Mouse (Mus musculus) forebrain, embryonic 11.5 days (tissue): ENCODE measurements at regions not wholly inside any gene's neighbourhood (a gene's known extent, or its start where the extent isn't known, plus 50 kb on each side); places are given as distances from the start of the nearest gene placed in this dataset.
"Not testable (repeated sequence)": the region's sequence is repeated elsewhere in the genome, so short reads cannot be mapped to it uniquely, and the experiment has no call there.

Experiments used
- ATAC-seq: fragments of 200-750 bp; cut with Nextera tagmentation; replicated peaks from 2 replicates; pipeline ENCODE4 v1.8.0; 2017; ENCODE audit warnings: moderate TSS enrichment; ENCODE audit not compliant: low FRiP score
- DNase-seq: peaks from one replicate; pipeline ENCODE4 v3.0.0-alpha.2; 2017; ENCODE audit warnings: low spot score
- H3K27ac ChIP-seq: fragments of 300-500 bp; sonication (generic); 2 replicates; pipeline ENCODE4 v1.5.1; 2014; ENCODE audit warnings: low read depth, low read length
- H3K27me3 ChIP-seq: fragments of 300-500 bp; sonication (generic); 2 replicates; pipeline ENCODE4 v1.6.1; 2014; ENCODE audit warnings: mild to moderate bottlenecking, low read length, mixed read lengths; ENCODE audit not compliant: control insufficient read depth, insufficient read depth
- H3K36me3 ChIP-seq: fragments of 300-500 bp; sonication (generic); 2 replicates; pipeline ENCODE4 v1.6.1; 2014; ENCODE audit warnings: mild to moderate bottlenecking, low read length, moderate library complexity, mixed read lengths; ENCODE audit not compliant: control insufficient read depth, insufficient read depth
- H3K4me1 ChIP-seq: fragments of 300-500 bp; sonication (generic); replicated peaks from 2 replicates; pipeline ENCODE4 v1.6.1; 2014; ENCODE audit warnings: low read length, mixed read lengths; ENCODE audit not compliant: control insufficient read depth, insufficient read depth
- H3K4me2 ChIP-seq: fragments of 300-500 bp; sonication (generic); 2 replicates; pipeline ENCODE4 v1.6.1; 2014; ENCODE audit warnings: low read depth, mild to moderate bottlenecking, low read length, moderate library complexity, mixed read lengths; ENCODE audit not compliant: severe bottlenecking
- H3K4me3 ChIP-seq: fragments of 300-500 bp; sonication (generic); 2 replicates; pipeline ENCODE4 v1.5.1; 2014; ENCODE audit warnings: low read depth, low read length
- H3K9ac ChIP-seq: fragments of 300-500 bp; sonication (generic); 2 replicates; pipeline ENCODE4 v1.6.1; 2014; ENCODE audit warnings: low read length
- H3K9me3 ChIP-seq: fragments of 300-500 bp; sonication (generic); 2 replicates; pipeline ENCODE4 v1.6.1; 2016; ENCODE audit warnings: low read length, mixed read lengths; ENCODE audit not compliant: control insufficient read depth
- WGBS: fragments of 180-500 bp; shearing (Covaris S2); extraction: QIAGEN DNeasy Blood & Tissue Kit; methylation state at CpG from one replicate; pipeline ENCODE4 v1.1.7; 2014; 5-methylcytosine and 5-hydroxymethylcytosine counted together

DNA sequence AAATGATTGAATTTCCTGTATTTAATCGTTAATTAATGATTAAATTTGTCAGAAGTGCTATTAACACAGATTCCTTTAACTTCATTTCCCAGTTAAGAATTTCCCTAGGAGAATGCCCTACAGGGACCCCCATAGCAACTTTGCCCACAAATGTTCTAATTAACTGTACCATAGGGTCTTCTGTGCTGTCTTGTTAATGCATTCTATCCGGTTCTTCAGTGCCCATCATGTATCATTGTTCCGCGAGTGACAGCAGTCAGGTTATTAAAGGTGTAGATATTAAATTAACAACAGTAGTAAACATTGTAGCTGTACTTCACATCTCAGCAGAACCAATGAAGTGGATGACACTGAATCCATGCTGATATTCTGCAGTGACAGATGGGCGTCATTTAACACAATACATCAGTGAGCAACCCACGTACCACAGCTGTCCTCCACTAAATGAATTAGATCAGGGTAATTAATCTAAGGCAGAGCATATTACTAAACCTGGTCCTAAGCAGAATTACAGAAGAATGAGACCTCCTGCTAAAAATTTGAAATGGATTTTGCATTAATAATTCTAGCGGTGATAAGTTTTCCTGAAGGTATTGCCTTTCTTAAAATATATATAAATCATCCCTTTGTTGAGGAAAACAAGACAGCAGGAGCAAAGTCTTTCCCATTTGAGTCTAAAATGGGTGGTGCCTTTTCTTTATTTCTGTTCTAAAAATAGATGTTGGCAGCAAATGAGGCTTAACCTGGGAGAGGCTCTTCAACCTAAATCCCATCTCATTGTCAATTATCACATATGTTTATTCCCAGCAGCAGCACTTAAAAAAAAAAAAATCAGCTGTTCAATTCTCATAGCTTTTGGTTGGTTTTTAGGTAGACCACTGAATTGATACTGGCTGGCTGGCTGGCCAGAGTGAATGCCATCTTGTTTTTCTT lies 872.3 kb downstream of the Nxph1 start:
- Histone ChIP-seq H3K36me3 (no peaks in the 10 kb centered on the region), H3K4me2 (no peak overlapping the region), H3K27me3 (no peaks in the 10 kb centered on the region), H3K27ac (no peak overlapping the region), H3K9ac (no peak overlapping the region), H3K4me1 (no peaks in the 10 kb centered on the region), H3K9me3 (no peaks in the 10 kb centered on the region), H3K4me3 (no peak overlapping the region)
- WGBS: 79% methylated on average over 7 of the region's 7 CpGs
- ATAC-seq (peak; percentile 82), DNase-seq (no peak)

DNA sequence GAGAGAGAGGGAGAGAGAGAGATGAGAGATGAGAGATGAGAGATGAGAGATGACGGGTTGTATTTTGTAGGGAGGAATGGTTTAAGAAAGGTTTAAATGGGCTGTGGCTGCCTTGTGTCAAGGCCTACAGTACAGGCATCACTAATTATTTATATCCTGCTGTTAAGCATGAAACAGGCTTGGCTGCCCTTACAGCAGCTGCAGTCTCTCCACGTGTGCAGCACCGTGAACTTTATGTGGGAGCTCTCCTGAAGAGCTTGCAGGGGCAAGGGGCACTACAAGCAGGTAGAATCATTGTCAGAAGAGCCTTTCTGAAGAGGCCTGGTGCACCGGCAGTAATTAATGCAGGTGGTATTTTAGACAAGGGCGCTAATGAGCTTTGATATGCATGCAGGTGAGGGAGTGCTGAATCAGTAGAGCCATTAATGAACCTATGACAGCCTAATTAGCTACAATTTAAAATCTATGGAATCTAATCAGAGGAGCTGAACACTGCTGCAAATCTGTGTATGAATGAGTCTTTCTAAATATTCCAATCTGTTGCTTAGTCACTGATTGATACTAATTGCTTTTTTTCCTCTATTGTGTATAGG lies 886.7 kb downstream of the Nxph1 start:
- DNase-seq: no peak
- Histone ChIP-seq H3K9me3 (no peaks in the 10 kb centered on the region), H3K4me3 (no peak overlapping the region), H3K27me3 (no peaks in the 10 kb centered on the region), H3K4me1 (no peaks in the 10 kb centered on the region; the same call in 1 of the 2 replicates), H3K9ac (no peak overlapping the region), H3K27ac (no peak overlapping the region), H3K4me2 (no peak overlapping the region), H3K36me3 (no peaks in the 10 kb centered on the region)
- ATAC-seq: peak; percentile 85
- WGBS: 33% methylated on average over 5 of the region's 5 CpGs

DNA sequence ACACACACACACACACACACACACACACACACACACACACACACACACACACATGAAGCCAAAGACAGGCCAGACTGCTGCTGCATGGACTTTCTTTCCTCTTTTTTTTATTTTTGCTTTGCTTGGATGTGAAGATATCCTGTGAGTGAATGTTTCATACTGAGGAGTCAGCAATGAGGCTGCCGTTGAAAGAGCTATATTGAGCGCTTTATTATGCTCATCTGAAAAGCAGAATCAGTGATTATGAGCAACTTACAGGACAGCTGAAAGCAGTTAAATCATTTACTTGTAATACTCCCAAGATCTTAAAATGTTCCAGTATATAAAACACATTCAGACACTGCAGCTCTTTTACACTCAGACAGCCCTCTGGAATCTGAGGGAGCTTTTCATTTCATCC lies 894.2 kb downstream of the Nxph1 start:
- Histone ChIP-seq H3K4me3 (no peak overlapping the region), H3K9me3 (no peaks in the 10 kb centered on the region), H3K4me1 (no peaks in the 10 kb centered on the region), H3K4me2 (no peak overlapping the region), H3K9ac (no peak overlapping the region), H3K27me3 (no peaks in the 10 kb centered on the region), H3K36me3 (no peaks in the 10 kb centered on the region), H3K27ac (no peak overlapping the region)
- WGBS: 83% methylated on average over 2 of the region's 2 CpGs
- ATAC-seq: no peak
- DNase-seq: no peak

DNA sequence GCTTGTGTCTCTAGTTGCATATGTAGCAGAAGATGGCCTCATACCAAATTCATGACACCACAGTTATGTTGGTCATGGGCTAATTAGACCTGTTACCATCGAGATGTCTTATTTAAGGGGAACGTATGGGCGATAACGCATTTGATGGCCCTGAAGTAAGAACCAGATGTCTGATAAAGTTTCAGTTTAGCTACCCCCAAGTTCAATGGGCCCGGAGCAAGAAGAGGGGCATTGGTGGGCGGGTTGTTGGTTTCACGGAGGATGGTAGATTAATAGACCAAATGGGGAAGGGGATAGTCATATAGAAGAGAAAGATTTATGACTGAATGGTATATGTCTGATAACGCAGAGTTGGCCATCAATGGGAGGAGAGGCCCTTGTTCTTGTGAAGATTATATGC lies 941.6 kb downstream of the Nxph1 start:
- H3K4me2 ChIP-seq, H3K36me3 ChIP-seq, DNase-seq, H3K27ac ChIP-seq, H3K27me3 ChIP-seq, H3K9me3 ChIP-seq, H3K4me3 ChIP-seq, H3K4me1 ChIP-seq, H3K9ac ChIP-seq: not testable (repeated sequence)
- WGBS: 86% methylated on average over 8 of the region's 8 CpGs
- peak; percentile 100 for ATAC-seq
